Mouse (Mus musculus) heart, adult 11 months (tissue): ENCODE data around the gene Spry2.
A peak's percentile ranks its signal among the peaks of the same experiment; 100 is the strongest.

Source experiments
- DNase-seq: peaks from one replicate; pipeline ENCODE4 v3.0.0; 2022

The Spry2 gene

DNA sequence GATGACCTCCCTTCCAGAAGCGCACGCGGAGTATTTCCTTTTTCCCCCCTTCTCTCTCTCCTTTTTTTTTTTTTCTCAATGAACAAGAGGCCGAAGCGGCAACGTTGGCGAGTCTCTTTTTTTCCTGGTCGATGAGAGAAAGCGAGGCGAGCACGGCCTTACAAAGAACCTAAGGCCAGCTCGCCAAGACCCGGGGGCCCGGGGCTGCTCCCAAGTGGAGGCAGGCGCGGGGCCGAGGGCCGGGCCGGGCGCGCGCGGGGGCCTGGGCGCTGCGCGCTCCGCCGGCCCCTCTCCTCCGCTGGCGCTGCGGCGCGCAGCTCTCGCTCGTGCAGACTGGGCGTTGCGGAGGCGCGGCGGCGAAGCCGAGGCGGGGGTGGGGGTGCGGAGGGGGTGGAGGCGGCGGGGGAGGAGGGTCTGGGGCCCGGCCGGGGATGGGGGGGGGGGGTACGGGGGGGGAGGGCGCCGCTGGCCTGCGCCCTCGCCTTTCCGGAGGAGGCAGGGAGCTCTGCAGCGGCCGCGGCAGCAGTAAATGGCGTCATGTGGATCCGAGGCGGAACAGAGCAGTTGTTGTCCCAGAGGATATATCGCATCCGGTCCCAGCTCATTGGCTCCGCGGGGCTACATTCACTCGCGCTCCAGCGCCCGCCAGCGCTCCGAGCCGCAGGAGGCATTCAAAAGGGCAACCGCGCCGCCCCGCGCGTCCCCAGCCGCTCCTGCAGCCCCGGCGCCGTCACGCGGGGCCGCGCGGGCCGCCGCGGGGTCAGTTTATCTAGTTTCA is at the start of gene Spry2:
TSS of gene Spry2 (minus strand) at position 29 of the 778 bp plus-strand sequence.
- DNase-seq: peak; percentile 100

GRCm38 (mm10) chr14:105941353-105941752 is 44.7 kb upstream of the Spry2 start:
- peak; percentile 91 for DNase-seq

GRCm38 (mm10) chr14:105926726-105927125 is 30.1 kb upstream of the Spry2 start:
- no peak for DNase-seq

GRCm38 (mm10) chr14:105925305-105925704 is 28.7 kb upstream of the Spry2 start:
- DNase-seq: no peak

GRCm38 (mm10) chr14:105924712-105925111 is 28.1 kb upstream of the Spry2 start:
- no peak for DNase-seq

- DNase-seq: peak; percentile 90
These were observed 26.3 kb upstream of the Spry2 start for GRCm38 (mm10) chr14:105922874-105923273.

GRCm38 (mm10) chr14:105922427-105922826 is 25.8 kb upstream of the Spry2 start:
- no peak for DNase-seq

GRCm38 (mm10) chr14:105921217-105921695 is 24.6 kb upstream of the Spry2 start:
- DNase-seq: no peak

GRCm38 (mm10) chr14:105920395-105921216 is 24.0 kb upstream of the Spry2 start:
- DNase-seq: peak; percentile 89

- DNase-seq: peak; percentile 53
These were observed 10.6 kb upstream of the Spry2 start for GRCm38 (mm10) chr14:105907216-105907615.

DNA sequence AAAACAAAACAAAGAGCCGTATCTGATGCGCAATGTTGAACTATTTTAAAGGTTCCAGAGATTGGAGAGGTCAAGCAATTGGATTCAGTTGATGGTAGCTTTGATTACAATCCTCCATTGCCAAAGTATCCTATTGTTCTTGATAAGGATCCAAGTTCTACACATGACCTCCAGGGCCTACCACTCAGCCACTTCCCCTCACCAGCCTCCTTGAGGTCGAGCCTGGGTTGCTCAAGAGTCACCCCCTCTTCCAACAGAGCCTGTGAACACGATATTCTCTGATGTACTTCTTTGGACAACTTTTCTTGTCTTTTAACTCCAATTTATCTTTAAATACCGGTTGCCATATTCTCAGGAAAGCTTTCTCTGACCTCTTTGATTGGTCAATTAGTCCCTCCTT is 9.3 kb upstream of the Spry2 start:
- DNase-seq: peak; percentile 18

DNA sequence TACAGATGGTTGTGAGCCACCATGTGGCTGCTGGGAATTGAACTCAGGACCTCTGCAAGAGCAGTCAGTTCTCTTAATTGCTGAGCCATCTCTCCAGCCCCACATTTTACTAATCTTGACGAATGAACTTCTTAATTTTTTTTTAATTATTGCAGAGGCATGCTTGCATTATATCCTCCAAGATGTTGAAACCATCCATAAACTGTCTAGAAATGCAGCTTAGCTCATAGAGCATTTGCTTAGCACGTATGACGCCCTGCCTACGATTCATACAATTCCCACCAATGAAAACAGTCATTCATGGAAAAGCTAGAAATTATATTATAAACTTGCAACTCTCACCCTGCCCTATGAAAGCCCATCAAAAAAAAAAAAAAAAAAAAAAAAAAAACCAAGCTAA is 8.9 kb upstream of the Spry2 start:
- DNase-seq: peak; percentile 4

DNA sequence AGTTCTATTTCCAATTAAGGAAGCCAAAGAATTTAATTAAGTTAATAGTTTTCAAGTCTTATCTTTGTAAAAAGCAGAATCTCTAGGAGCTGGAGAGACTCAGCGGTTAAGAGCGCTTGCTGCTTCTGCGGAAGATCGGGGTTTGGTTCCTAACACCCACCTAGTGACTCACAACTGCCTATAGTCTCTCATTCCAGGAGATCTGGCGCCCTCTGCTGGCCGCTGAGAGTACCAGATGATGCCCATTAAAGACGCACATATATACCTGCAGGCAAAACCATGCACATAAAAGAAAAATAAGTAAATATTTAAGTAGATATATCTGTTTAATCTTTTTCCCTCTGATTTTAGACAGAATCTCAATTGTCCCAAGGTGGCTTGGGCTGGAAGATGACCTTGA is 6.2 kb upstream of the Spry2 start:
- peak; percentile 87 for DNase-seq

- DNase-seq: no peak
These were observed 4.2 kb upstream of the Spry2 start for GRCm38 (mm10) chr14:105900841-105901240.

DNA sequence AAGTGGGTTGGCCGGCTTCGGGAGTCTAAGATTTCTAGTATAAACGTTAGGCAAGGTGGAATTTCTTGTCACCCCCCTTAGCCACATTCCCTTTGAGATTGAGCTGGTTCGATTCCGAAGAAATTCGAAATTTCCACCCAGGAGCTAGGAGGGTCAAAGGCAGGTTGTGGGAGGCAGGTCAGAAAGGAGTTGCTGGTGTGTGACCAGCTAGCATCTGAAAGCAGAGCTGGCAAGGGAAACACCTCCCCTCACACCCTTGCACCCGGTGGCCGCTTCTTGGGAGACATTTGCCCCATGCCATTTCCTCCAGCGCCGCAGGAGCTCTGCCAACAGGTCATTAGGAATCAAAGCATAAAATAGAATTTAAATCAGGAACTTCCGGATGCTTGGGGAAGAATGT is 2.5 kb upstream of the Spry2 start:
- peak; percentile 93 for DNase-seq

DNA sequence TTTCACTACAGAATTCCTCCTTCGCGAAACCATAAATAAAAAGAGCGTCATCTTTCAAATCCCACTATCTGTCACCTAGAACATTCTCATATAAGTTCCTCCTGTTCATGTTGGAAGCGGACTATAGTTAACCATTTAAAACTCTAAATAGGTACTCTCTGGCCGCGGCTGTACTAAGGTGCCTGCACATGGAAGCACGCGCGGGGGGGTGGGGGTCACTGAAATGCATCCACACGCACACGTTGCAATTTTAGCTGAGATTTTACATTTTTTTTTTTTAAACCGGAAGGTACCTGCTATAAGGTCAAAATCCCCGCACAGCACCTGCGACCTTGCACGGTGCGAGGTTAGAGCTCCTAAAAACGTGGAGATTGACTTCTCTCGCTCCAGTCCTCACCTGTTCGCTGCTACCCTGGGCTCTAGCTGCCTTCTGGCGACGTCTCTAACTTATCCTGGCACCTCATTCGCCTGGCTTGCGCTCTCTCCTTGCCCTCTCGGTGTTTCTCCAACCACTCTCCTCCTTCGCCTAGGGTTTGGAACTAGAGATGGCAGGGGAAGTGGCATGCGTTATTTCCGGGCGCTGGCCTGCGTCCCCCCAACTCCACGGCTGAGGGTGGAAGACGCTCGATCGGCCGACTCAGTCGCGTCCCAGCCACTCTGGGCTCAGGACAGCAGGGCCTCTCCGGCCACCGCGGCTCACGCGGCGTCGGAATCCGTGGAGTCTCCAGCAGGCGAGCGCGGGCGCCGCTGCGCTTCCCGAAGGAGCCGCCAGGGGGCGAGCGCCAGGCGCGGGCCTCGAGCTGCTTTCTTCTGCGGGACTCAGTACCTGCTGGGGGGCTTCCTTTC is 1.9 kb upstream of the Spry2 start:
- DNase-seq: peak; percentile 98

GRCm38 (mm10) chr14:105897569-105898101 is 1.0 kb upstream of the Spry2 start:
- DNase-seq: peak; percentile 97

- peak; percentile 97 for DNase-seq
These were observed 513 bp downstream of the Spry2 start for GRCm38 (mm10) chr14:105895961-105896651.

DNA sequence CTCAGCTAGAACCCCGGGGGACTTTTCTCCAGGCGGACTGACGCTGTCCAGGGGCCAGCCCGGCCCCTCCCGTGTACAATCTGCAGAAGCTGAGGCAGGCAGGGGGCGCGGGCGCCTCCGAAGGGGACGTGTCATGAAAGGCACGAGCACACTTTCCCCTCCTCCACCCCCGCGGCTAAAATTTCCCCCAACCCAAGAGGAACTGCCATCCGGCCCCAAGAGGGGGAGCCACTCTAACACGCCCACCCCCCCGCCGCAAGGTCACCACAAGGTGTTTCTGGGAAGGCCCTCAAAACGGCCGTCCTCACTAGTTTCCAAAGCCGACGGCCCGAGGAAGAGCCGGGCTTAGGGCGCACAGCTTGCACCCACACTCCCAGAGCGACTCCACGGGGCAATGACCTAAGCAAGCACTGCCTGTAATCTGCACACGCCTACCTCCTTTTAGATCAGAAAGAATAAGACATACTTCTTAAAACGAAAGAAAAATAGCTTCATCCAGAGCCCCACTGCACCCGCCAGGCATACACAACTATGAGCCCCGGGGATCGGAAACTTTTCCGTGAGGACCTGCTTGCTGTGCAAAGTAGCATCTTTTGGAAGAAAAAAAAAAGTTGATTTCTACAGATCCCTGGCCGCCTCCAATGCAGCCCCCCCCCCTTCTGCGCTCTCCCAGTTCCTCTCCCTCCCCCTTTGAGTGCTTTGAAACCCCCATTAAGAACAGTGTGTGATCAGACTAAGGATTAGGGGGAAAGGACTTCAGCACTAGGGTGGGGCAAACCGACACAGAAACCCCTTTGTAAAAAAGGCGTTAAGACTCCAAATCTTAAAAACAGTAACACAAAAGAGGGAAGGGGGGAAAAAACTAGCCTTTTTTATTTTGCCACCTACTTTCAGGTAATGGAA is 1.4 kb downstream of the Spry2 start:
- DNase-seq: peak; percentile 97

- DNase-seq: peak; percentile 94
These were observed 3.0 kb downstream of the Spry2 start for GRCm38 (mm10) chr14:105893623-105893995.
